Mouse (Mus musculus): ENCODE results near the gene Tcaf3. TPM values are rescaled to one million over a fixed set of nuclear protein-coding genes. Genes with fewer than 3 reads are reported as not detected.

Tcaf3 gene
- total and polyA plus RNA-seq, 2 experiments from 2014 or later, result not detected

DNA sequence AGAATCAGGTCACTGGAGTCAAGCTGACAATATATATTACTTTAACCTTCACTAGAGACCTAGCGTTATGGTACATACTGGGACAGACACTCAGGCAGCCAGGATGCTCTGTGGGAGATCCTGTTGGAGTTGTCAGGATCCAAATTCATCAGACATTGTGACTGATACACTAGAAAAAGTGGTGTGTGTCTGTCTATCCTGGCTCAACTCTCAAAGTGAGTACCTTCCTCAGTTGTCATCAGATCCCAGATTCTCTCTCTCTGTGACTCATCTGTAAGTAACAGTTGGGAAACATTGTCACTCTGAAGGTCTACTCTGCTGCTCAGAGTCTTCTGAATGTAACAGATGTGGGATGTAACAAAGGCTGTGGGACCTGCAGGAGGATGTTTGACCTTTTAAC is 57.8 kb downstream of the Tcaf3 start:
- Histone ChIP-seq H3K27me3 (ENCODE audit: insufficient read depth, low read length) (no peaks in the 10 kb centered on the region), H3K36me3 (ENCODE audit: insufficient read depth, low read length) (no peaks in the 10 kb centered on the region), H3K4me2 (ENCODE audit: low read depth, low read length, poor library complexity, severe bottlenecking) (no peak overlapping the region), H3K27ac (ENCODE audit: low read depth, low read length) (no peak overlapping the region), H3K4me1 (ENCODE audit: insufficient read depth, low read length) (no peaks in the 10 kb centered on the region), H3K4me3 (ENCODE audit: low read depth, low read length) (no peak overlapping the region), H3K9ac (replicated peaks; ENCODE audit: low read length, poor library complexity, severe bottlenecking) (no peak overlapping the region), H3K9me3 (ENCODE audit: low read length) (no peaks in the 10 kb centered on the region)
- 93% methylated on average over 1 of the region's 1 CpGs for WGBS
- no peak for TF ChIP-seq CTCF (IDR thresholded peaks at IDR 0.05)
- no peak for ATAC-seq (ENCODE audit: low FRiP score)
- DNase-seq (ENCODE audit: low spot score), result no peak

Other genes starting within 250 kb of the Tcaf3 start
- 47.3 and 71.7 TPM in 2 replicates for gene Zyx, start 248.1 kb downstream of the Tcaf3 start, total RNA-seq (2014; rRNA removed)
- 60.5 and 62.7 TPM in 2 replicates for gene Zyx, start 248.1 kb downstream of the Tcaf3 start, polyA plus RNA-seq (2015; fragmentation: Nextera tagmentation; extraction: Ambion mirVana)
- gene Epha1, start 224.4 kb downstream of the Tcaf3 start, total RNA-seq (2014; rRNA removed), result 0.71 and 1.1 TPM in 2 replicates
- 0.58 and 0.74 TPM in 2 replicates for gene Epha1, start 224.4 kb downstream of the Tcaf3 start, polyA plus RNA-seq (2015; fragmentation: Nextera tagmentation; extraction: Ambion mirVana)
- not detected in 2 replicates for gene Tas2r143, start 197.5 kb downstream of the Tcaf3 start, total RNA-seq (2014; rRNA removed)
- gene Tas2r143, start 197.5 kb downstream of the Tcaf3 start, polyA plus RNA-seq (2015; fragmentation: Nextera tagmentation; extraction: Ambion mirVana), result not detected in 2 replicates
- not detected in 2 replicates for gene Tas2r135, start 192.3 kb downstream of the Tcaf3 start, total RNA-seq (2014; rRNA removed)
- not detected in 2 replicates for gene Tas2r135, start 192.3 kb downstream of the Tcaf3 start, polyA plus RNA-seq (2015; fragmentation: Nextera tagmentation; extraction: Ambion mirVana)
- gene Tas2r126, start 163.2 kb downstream of the Tcaf3 start, total RNA-seq (2014; rRNA removed), result not detected in 2 replicates
- gene Tas2r126, start 163.2 kb downstream of the Tcaf3 start, polyA plus RNA-seq (2015; fragmentation: Nextera tagmentation; extraction: Ambion mirVana), result not detected in 2 replicates
- gene Olfr458, start 132.5 kb downstream of the Tcaf3 start, total RNA-seq (2014; rRNA removed), result not detected in 2 replicates
- gene Olfr458, start 132.5 kb downstream of the Tcaf3 start, polyA plus RNA-seq (2015; fragmentation: Nextera tagmentation; extraction: Ambion mirVana), result not detected in 2 replicates
- gene Olfr457, start 121.4 kb downstream of the Tcaf3 start, total RNA-seq (2014; rRNA removed), result not detected in 2 replicates
- not detected in 2 replicates for gene Olfr457, start 121.4 kb downstream of the Tcaf3 start, polyA plus RNA-seq (2015; fragmentation: Nextera tagmentation; extraction: Ambion mirVana)
- gene Olfr456, start 110.5 kb downstream of the Tcaf3 start, total RNA-seq (2014; rRNA removed), result not detected in 2 replicates
- not detected in 2 replicates for gene Olfr456, start 110.5 kb downstream of the Tcaf3 start, polyA plus RNA-seq (2015; fragmentation: Nextera tagmentation; extraction: Ambion mirVana)
- not detected in 2 replicates for gene Olfr455, start 50.1 kb downstream of the Tcaf3 start, total RNA-seq (2014; rRNA removed)
- not detected in 2 replicates for gene Olfr455, start 50.1 kb downstream of the Tcaf3 start, polyA plus RNA-seq (2015; fragmentation: Nextera tagmentation; extraction: Ambion mirVana)
- gene Tcaf2, start 47.6 kb upstream of the Tcaf3 start, total RNA-seq (2014; rRNA removed), result 3.1 and 4.7 TPM in 2 replicates
- gene Tcaf2, start 47.6 kb upstream of the Tcaf3 start, polyA plus RNA-seq (2015; fragmentation: Nextera tagmentation; extraction: Ambion mirVana), result 1.5 and 1.8 TPM in 2 replicates
- gene Tcaf1, start 112.4 kb upstream of the Tcaf3 start, total RNA-seq (2014; rRNA removed), result 306 and 314 TPM in 2 replicates
- gene Tcaf1, start 112.4 kb upstream of the Tcaf3 start, polyA plus RNA-seq (2015; fragmentation: Nextera tagmentation; extraction: Ambion mirVana), result 195 and 199 TPM in 2 replicates
- not detected in 2 replicates for gene Olfr453, start 141.7 kb upstream of the Tcaf3 start, total RNA-seq (2014; rRNA removed)
- not detected in 2 replicates for gene Olfr453, start 141.7 kb upstream of the Tcaf3 start, polyA plus RNA-seq (2015; fragmentation: Nextera tagmentation; extraction: Ambion mirVana)
- not detected in 2 replicates for gene Olfr38, start 158.7 kb upstream of the Tcaf3 start, total RNA-seq (2014; rRNA removed)
- gene Olfr38, start 158.7 kb upstream of the Tcaf3 start, polyA plus RNA-seq (2015; fragmentation: Nextera tagmentation; extraction: Ambion mirVana), result not detected in 2 replicates
- not detected in 2 replicates for gene Olfr452, start 187.4 kb upstream of the Tcaf3 start, total RNA-seq (2014; rRNA removed)
- not detected in 2 replicates for gene Olfr452, start 187.4 kb upstream of the Tcaf3 start, polyA plus RNA-seq (2015; fragmentation: Nextera tagmentation; extraction: Ambion mirVana)
- not detected in 2 replicates for gene Olfr450, start 214.2 kb upstream of the Tcaf3 start, total RNA-seq (2014; rRNA removed)
- not detected in 2 replicates for gene Olfr450, start 214.2 kb upstream of the Tcaf3 start, polyA plus RNA-seq (2015; fragmentation: Nextera tagmentation; extraction: Ambion mirVana)
- gene Olfr449, start 236.7 kb upstream of the Tcaf3 start, total RNA-seq (2014; rRNA removed), result not detected in 2 replicates
- gene Olfr449, start 236.7 kb upstream of the Tcaf3 start, polyA plus RNA-seq (2015; fragmentation: Nextera tagmentation; extraction: Ambion mirVana), result not detected in 2 replicates

Data from midbrain, postnatal 0 days (tissue).